Mouse (Mus musculus) splenic B cell, adult 2 months (primary cell): Measurements from ENCODE around the gene AU022252.
"Not testable (repeated sequence)": the region's sequence is repeated elsewhere in the genome, so short reads cannot be mapped to it uniquely, and the experiment has no call there.

Experiments
- DNase-seq: peaks from one replicate; pipeline ENCODE4 v3.0.0-alpha.2; 2011; ENCODE audit warnings: low read depth, low spot score
- H3K27me3 ChIP-seq: 2 replicates; pipeline ENCODE4 v1.6.1; 2012; ENCODE audit warnings: mild to moderate bottlenecking, low read length, moderate library complexity, mixed read lengths; ENCODE audit not compliant: control insufficient read depth, poor library complexity, insufficient read depth, severe bottlenecking
- H3K36me3 ChIP-seq: 2 replicates; pipeline ENCODE4 v1.6.1; 2012; ENCODE audit warnings: mild to moderate bottlenecking, low read length, moderate library complexity, mixed read lengths; ENCODE audit not compliant: control insufficient read depth, poor library complexity, insufficient read depth, severe bottlenecking

AU022252 gene

GRCm38 (mm10) chr4:119232410-119233255, at the start of gene AU022252, which contains the start of gene P3h1:
AU022252 (minus strand) TSS chr4:119232712.
P3h1 (plus strand) TSS chr4:119232915.
- H3K27me3 ChIP-seq: no peaks in the 10 kb centered on the region
- DNase-seq: peak; percentile 99
- no peaks in the 10 kb centered on the region for H3K36me3 ChIP-seq

- not testable (repeated sequence) for H3K27me3 ChIP-seq, DNase-seq
- H3K36me3 ChIP-seq: peaks cover 33% of the 10 kb centered on the region
Measured at GRCm38 (mm10) chr4:119278784-119279183, 46.3 kb upstream of the AU022252 start.

- Histone ChIP-seq H3K27me3 (no peaks in the 10 kb centered on the region), H3K36me3 (peaks cover 26% of the 10 kb centered on the region)
- DNase-seq: no peak
Measured at GRCm38 (mm10) chr4:119275726-119276125, 43.2 kb upstream of the AU022252 start.

- peaks cover 25% of the 10 kb centered on the region for H3K36me3 ChIP-seq
- no peak for DNase-seq
- no peaks in the 10 kb centered on the region for H3K27me3 ChIP-seq
Measured at GRCm38 (mm10) chr4:119275226-119275625, 42.7 kb upstream of the AU022252 start.

- no peaks in the 10 kb centered on the region for H3K27me3 ChIP-seq
Measured at GRCm38 (mm10) chr4:119274627-119275026, 42.1 kb upstream of the AU022252 start.

GRCm38 (mm10) chr4:119266606-119267005, 34.1 kb upstream of the AU022252 start:
- H3K36me3 ChIP-seq: peaks cover 2% of the 10 kb centered on the region; the same call in 1 of the 2 replicates
- DNase-seq: no peak
- H3K27me3 ChIP-seq: no peaks in the 10 kb centered on the region

More at GRCm38 (mm10) chr4:119274627-119275026, 42.1 kb upstream of the AU022252 start:
- H3K36me3 ChIP-seq: peaks cover 25% of the 10 kb centered on the region
- DNase-seq: no peak

- DNase-seq: no peak
- Histone ChIP-seq H3K27me3 (no peaks in the 10 kb centered on the region), H3K36me3 (no peaks in the 10 kb centered on the region)
Measured at GRCm38 (mm10) chr4:119263459-119263858, 30.9 kb upstream of the AU022252 start.

GRCm38 (mm10) chr4:119262483-119262882, 30.0 kb upstream of the AU022252 start:
- DNase-seq: no peak
- Histone ChIP-seq H3K27me3 (no peaks in the 10 kb centered on the region), H3K36me3 (no peaks in the 10 kb centered on the region)

- Histone ChIP-seq H3K36me3 (no peaks in the 10 kb centered on the region), H3K27me3 (no peaks in the 10 kb centered on the region)
- no peak for DNase-seq
Measured at GRCm38 (mm10) chr4:119261087-119261713, 28.7 kb upstream of the AU022252 start.

GRCm38 (mm10) chr4:119259344-119260254, 27.1 kb upstream of the AU022252 start:
- no peaks in the 10 kb centered on the region for H3K27me3 ChIP-seq
- no peaks in the 10 kb centered on the region for H3K36me3 ChIP-seq
- no peak for DNase-seq

GRCm38 (mm10) chr4:119257083-119257482, 24.6 kb upstream of the AU022252 start:
- DNase-seq: no peak
- Histone ChIP-seq H3K36me3 (no peaks in the 10 kb centered on the region), H3K27me3 (no peaks in the 10 kb centered on the region; the same call in 1 of the 2 replicates)

- DNase-seq: no peak
- Histone ChIP-seq H3K36me3 (no peaks in the 10 kb centered on the region), H3K27me3 (no peaks in the 10 kb centered on the region; the same call in 1 of the 2 replicates)
Measured at GRCm38 (mm10) chr4:119255351-119255750, 22.8 kb upstream of the AU022252 start, which contains the start of gene Cldn19. Cldn19 (plus strand) TSS chr4:119255414.

GRCm38 (mm10) chr4:119254012-119254618, 21.6 kb upstream of the AU022252 start:
- no peak for DNase-seq
- no peaks in the 10 kb centered on the region for H3K36me3 ChIP-seq
- H3K27me3 ChIP-seq: no peaks in the 10 kb centered on the region; the same call in 1 of the 2 replicates
